Mouse (Mus musculus): ENCODE measurements at regions not wholly inside any gene's neighbourhood (a gene's known extent, or its start where the extent isn't known, plus 50 kb on each side); places are given as distances from the start of the nearest gene placed in this dataset.

- TF ChIP-seq GATA1 (IDR thresholded peaks at IDR 0.05; ENCODE audit: low read length) (no peak), TAL1 (IDR thresholded peaks at IDR 0.05; ENCODE audit: low read length) (no peak)
These were observed 181.5 kb upstream of the Sdk2 start for GRCm38 (mm10) chr11:114248261-114248898.
